Mouse (Mus musculus) lung, postnatal 0 days (tissue): Measurements from ENCODE around the gene Rbms1.

ENCODE experiments used
- CTCF ChIP-seq: IDR thresholded peaks from 2 replicates; pipeline ENCODE4 v1.5.1; 2016; ENCODE audit warnings: antibody characterized with exemption, mild to moderate bottlenecking
- EP300 ChIP-seq: IDR thresholded peaks from 2 replicates; pipeline ENCODE4 v1.6.1; 2016; ENCODE audit warnings: antibody characterized with exemption, mild to moderate bottlenecking, control low read depth

DNA sequence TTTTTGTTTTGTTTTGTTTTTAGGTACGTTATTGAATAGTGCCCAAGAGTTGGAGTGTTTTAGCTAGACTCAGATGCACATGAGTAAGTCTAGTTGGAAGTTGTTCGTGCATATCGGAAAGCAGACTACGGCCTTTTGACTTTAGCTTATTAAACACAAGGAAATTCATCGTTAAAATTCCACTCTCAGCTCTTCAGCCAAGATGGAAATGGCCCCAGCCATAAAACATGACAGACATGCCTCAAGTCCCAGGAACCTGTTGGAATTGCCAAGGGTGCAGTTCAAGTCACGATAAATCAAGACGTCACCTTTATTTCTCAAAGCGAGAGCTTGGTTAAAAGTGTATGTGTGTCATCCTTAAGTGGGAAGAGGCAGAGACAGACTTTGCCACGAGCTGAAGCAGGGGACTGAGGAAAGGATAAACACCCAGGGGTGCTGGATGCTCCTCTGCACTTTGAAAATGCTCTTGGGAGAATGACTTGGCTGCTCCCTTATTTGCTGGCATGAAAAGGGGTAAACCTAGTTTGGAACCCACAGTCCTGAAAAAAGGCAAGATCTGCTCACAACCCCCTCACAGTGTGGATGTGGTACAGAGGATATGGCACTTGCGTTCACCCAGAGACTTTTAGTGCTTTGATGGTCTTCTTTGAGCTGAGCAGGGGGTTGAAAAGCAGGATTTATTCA, 233.9 kb downstream of the Rbms1 start:
- no peak for TF ChIP-seq CTCF
- TF ChIP-seq EP300 = no peak
